Mouse (Mus musculus) urinary bladder, postnatal 36 days (tissue): ENCODE data around the gene Itga2.

Source experiments
- DNase-seq, 2 experiments: peaks; one replicate each; pipeline ENCODE4 v3.0.0; 2022; ENCODE audit warnings: low spot score in 2 of 2, mixed read lengths in 1 of 2

Itga2 gene

DNA sequence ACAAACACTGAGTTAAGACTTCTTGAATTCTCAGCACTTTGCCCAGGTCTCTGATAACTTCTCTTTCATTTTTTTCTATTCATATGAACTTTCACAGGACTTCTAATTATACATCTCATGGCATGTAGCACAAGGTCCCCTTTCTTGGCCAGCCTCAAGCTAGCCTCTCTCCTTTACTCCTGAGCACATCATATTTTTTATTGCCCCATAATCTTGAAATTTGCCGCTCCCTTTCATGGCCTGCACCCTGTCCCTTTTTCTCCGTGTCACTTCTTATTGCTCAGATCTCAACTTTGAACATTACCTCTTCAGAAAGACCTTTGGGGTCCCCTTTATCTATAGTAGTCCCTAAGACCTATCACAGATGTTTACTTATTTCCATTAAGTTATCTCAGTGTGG lies 109.0 kb downstream of the Itga2 start:
- no peak for DNase-seq

DNA sequence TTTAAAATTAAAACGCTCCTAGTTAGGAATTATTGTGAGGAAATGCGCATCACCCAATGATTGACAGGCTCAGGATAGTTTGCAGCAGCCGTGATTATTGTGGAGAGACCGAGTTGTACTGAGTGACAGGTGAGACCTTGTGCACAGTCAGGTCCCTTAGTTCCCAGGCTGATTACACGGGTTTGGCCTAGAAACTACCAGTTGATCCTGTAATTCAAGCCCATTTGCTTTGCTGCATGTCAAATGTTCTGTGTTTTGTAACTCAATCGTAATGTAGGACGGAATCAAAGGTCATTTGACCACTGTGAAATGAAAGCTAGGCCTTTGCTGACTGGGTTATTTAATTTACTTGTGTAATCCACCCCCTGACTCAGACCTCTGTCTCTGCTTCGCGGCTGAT lies 113.4 kb downstream of the Itga2 start:
- DNase-seq, result peak; percentile 36 to 45

DNA sequence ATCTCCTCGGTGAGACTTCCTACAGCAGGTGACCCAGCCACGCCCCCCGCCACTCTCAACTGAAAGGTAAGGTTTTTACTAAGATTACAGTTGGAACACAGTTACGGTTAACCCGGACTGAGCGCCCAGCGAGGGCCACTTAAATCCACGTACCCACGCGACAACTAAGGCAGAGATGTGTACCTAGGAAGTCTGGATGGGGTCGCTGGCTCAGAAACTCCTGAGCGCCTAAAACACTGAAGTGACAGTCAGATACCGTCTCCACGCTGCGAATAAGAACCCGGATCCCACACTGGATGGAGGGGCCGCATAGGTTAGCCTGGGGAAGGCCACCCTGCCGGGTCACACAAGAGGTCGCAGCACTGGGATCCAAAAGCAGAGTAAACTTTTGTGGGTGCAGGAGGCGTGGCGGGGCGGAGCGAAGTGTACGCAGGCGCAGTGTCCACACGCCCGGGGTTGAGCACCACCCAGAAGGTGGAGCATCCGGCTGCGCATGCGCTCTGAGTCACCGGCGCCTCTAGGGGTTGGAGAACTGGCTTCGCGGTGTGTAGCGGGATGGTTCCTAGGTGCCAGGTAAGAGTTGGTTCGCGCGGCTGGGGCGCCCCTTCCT lies 114.0 kb downstream of the Itga2 start, which contains the start of gene Mocs2:
Gene Mocs2 (plus strand): TSS at position 486 of the 610 bp plus-strand sequence.
- DNase-seq, result peak; percentile 94 to 96

DNA sequence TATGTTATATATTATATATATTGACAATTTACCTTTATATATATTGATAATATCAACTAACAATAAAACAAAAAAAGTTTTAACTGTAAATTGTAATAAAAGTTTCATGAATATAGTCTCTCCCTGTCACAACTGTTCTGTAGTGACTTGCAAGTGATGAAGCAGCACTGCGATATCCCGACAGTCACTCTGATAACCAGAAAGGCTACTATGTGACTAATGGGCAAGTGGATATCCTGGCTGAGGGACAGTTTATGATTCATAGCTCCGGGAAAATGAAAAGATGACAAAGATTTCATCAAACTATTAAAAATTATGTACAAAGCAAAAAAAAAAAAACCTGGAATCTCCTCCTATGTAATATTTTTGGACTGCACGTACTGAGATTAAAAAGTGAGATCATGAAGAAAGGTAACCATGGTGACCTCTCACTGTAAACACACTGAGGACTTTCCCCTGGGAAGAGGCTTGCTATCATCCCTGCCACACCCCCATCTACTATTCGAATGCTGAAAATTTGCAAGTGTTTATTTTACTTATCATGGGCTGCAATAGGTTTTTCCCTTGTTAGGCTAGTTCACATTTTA lies 122.2 kb downstream of the Itga2 start:
- DNase-seq, result no peak

DNA sequence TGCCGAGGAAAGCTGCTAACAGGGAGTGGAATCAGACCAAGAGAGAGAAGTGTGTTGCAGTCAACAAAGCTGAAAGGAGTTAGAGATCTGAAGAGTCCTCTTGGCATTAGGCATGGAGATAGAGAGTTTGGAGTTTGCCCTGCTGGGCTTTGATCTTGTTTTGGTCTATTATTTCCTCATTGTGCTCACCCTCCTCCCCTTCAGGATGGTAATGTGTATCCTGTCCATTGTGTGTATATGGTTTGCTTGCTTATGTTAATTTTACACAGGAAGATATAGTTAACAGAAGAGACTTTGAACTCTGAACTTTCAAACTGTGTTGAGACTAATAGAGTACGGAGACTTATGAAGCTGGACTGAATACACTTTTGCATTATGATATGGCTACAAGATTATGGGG lies 128.9 kb downstream of the Itga2 start:
- no peak for DNase-seq

DNA sequence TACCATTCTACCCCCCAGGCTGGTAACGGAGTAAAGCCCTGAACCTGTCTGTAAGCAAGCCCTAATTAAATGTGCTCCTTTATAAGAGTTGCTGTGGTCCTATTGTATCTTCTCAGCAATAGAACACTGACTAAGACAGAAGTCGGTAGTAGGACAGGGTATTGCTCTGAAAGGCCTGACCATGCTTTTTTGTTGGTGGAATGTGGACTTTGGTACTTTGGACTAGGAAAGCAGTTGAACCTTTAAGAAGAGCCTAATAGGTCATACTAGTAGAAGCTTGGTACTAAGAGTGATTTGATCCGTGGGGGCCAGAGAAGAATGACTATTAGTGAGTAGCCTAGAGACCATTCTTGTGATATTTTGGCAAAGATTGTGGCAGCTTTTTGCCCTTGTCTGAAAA lies 130.0 kb downstream of the Itga2 start:
- no peak for DNase-seq

DNA sequence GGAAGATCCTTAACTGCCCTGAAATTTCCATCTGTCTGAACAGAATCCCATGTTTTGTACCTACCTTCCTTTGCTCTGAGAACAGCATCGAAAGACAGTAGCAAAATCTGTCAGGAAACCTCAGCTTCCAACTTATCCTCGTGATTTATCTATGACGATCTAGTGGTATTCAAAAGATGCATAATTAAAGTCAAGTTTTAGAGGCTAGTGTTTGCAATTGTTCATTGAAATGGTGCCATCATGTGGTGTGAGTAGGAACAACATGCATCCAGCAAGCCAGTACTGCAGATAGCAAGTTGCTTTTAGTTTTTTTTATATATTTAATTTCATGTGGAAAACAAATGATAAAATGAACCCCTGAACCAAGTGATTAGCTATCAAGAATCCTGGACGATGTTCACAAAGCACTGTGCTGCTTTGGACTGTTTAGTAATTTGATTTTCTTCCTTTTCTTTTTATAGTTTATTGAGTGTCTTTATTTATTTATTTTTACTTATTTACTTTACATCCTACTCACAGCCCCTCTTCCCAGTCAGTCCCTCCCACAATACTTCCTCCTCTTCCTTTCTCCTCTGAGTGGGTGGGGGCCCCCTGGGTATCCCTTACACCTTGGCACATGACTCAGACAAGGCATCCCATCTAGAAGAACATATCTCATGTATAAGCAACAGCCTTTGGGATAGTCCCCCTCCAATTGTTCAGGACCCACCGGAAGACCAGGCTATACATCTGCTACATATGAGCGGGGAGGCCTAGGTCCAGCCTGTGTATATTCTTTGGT lies 138.5 kb downstream of the Itga2 start:
- peak; percentile 27 to 36 for DNase-seq

DNA sequence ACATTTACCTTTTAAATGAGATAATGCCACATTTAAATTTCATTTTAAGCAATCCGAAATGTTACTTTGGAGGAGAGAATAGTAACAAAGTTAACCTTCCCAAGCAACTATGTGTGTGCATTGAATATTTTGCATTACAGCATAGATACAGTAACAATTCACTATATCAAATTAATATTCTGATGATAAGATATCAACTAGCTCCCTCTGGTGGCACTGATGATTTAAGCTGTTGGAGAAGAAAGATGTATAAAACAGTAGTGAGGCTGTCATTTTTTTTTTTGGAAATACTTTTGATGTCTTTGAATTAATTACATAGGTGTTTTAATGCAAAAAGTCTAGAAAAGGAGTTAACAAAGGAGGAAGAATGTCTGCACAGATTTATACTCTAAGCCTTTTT lies 140.4 kb downstream of the Itga2 start:
- DNase-seq, result no peak
